Mouse (Mus musculus) adrenal gland, postnatal 4 days (tissue): ENCODE data around the gene Rpl29. TPM values are rescaled to one million over a fixed set of nuclear protein-coding genes. Genes with fewer than 3 reads are reported as not detected.

ENCODE experiments used
- DNase-seq, 2 experiments: peaks; one replicate each; pipeline ENCODE4 v3.0.0; 2021 to 2022; ENCODE audit warnings: low spot score in 2 of 2, mixed read lengths in 2 of 2
- total RNA-seq, 2 experiments: library from RNA; stranded (reverse); gene quantifications; 2 replicates each; pipeline ENCODE4 v1.2.3; 2021

Rpl29 gene
- total RNA-seq, 2 experiments from 2014 or later: 607 to 624 TPM

- no peak for DNase-seq
Measured at GRCm38 (mm10) chr9:106416826-106417225, 12.4 kb upstream of the Rpl29 start.

GRCm38 (mm10) chr9:106417841-106418625 is 11.2 kb upstream of the Rpl29 start:
- DNase-seq: peak; percentile 36 to 50

- DNase-seq: no peak
Measured at GRCm38 (mm10) chr9:106420608-106421007, 8.6 kb upstream of the Rpl29 start.

- DNase-seq: no peak
Measured at GRCm38 (mm10) chr9:106421033-106421864, 8.0 kb upstream of the Rpl29 start.

GRCm38 (mm10) chr9:106421865-106422160 is 7.4 kb upstream of the Rpl29 start:
- peak; percentile 46 to 70 for DNase-seq

GRCm38 (mm10) chr9:106428719-106429220 is 484 bp upstream of the Rpl29 start:
- no peak for DNase-seq

- DNase-seq: no peak
Measured at GRCm38 (mm10) chr9:106430015-106430264, 686 bp downstream of the Rpl29 start.

- no peak for DNase-seq
Measured at GRCm38 (mm10) chr9:106433389-106433788, 4.1 kb downstream of the Rpl29 start.

- DNase-seq: no peak
Measured at GRCm38 (mm10) chr9:106436566-106436965, 7.3 kb downstream of the Rpl29 start.

GRCm38 (mm10) chr9:106442680-106443079 is 13.4 kb downstream of the Rpl29 start:
- DNase-seq: no peak

GRCm38 (mm10) chr9:106444836-106445235 is 15.6 kb downstream of the Rpl29 start:
- DNase-seq: no peak

GRCm38 (mm10) chr9:106447348-106447747 is 18.1 kb downstream of the Rpl29 start, which contains the start of the genes Abhd14b and Abhd14a:
Gene Abhd14b, plus strand, starts transcription at chr9:106447459.
Gene Abhd14a, minus strand, starts transcription at chr9:106447678.
- DNase-seq: peak; percentile 77 to 88

- DNase-seq: no peak
Measured at GRCm38 (mm10) chr9:106447951-106448350, 18.7 kb downstream of the Rpl29 start.

- peak in 1 of 2 experiments; percentile 42 for DNase-seq
Measured at GRCm38 (mm10) chr9:106448498-106449031, 19.3 kb downstream of the Rpl29 start.

- no peak for DNase-seq
Measured at GRCm38 (mm10) chr9:106449947-106450346, 20.7 kb downstream of the Rpl29 start.

GRCm38 (mm10) chr9:106450661-106451060 is 21.4 kb downstream of the Rpl29 start:
- no peak for DNase-seq

GRCm38 (mm10) chr9:106451298-106451697 is 22.0 kb downstream of the Rpl29 start:
- no peak for DNase-seq

GRCm38 (mm10) chr9:106451899-106452298 is 22.6 kb downstream of the Rpl29 start:
- no peak for DNase-seq

- DNase-seq: no peak
Measured at GRCm38 (mm10) chr9:106452351-106452750, 23.1 kb downstream of the Rpl29 start.

GRCm38 (mm10) chr9:106452821-106453220 is 23.6 kb downstream of the Rpl29 start:
- no peak for DNase-seq

GRCm38 (mm10) chr9:106453271-106454070 is 24.2 kb downstream of the Rpl29 start, which contains the start of gene Pcbp4:
Gene Pcbp4, plus strand, starts transcription at chr9:106453291.
- no peak for DNase-seq
